Mouse (Mus musculus): ENCODE measurements around the gene BC025920.

The BC025920 gene

GRCm38 (mm10) chr10:81574081-81575056, 31.7 kb upstream of the BC025920 start, which contains the start of gene Tle2:
TSS of gene Tle2 (plus strand) at chr10:81574561.
- DNase-seq: no peak

- peak; percentile 57 to 71 for DNase-seq
Observed at GRCm38 (mm10) chr10:81575208-81575631, 30.9 kb upstream of the BC025920 start.

GRCm38 (mm10) chr10:81575695-81576094, 30.4 kb upstream of the BC025920 start:
- DNase-seq: peak in 1 of 2 experiments; percentile 54

DNA sequence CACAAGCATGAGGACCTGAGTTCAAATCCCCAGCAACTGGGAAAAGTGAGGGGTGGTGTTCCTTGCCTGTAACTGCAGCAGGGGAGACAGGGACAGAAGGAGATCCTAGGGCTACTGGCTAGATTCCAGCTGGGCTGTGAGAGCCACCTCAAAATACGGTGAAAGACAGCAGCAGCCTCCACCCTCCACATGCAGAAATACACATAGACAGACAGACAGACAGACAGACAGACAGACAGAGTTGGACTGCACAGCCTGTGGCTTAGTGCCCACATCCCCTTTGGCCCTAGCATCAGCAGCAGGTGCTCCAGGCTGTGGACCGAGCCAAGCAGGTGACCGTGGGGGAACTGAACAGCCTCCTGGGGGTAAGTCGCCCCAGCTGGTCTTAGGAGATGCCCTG, 26.1 kb upstream of the BC025920 start:
- DNase-seq: no peak

DNA sequence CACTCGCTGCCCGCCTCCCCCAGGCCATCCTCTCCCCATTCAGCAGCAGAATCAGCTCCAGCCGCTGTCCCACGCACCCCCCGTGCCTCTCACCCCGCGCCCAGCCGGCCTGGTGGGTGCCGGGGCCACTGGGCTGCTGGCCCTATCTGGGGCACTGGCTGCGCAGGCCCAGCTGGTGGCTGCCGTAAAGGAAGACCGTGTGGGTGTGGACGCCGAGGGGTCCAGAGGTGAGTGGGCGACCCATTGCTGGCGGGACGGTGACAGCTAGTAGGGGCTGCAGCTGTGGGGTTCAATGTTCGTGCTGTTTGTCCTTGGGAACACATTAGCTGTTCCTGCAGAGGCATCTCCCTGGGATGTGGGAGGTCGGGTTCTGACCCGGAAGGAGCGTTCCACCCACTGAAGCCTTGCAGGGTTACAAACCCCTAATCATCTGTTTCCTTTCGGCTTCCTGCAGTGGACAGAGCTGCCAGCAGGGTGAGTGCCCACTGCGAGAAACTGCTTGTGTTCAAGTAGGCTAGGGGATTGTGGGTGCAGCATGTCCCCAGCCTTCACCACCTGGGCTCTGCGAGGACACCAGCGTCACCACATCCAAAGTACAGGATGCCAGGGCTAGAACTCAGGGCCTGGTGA, 25.5 kb upstream of the BC025920 start:
- DNase-seq: peak in 1 of 2 experiments; percentile 39

GRCm38 (mm10) chr10:81583347-81583746, 22.7 kb upstream of the BC025920 start:
- no peak for DNase-seq

DNA sequence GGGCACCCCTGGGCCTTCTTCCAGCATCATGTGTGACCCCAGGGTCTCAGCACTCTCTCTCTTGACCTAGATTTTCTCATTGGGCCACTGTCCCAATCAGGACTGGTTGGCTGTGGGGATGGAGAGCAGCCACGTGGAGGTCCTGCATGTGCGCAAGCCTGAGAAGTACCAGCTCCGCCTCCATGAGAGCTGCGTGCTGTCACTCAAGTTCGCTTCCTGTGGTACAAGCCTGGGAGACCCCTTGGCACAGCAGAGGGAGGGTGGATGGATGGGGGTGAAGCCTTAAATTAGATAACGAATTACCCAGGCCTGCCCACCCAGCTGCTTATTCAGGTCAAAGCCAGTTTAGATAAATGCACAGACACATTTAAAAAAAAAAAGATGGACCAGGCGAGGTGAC, 17.3 kb upstream of the BC025920 start:
- DNase-seq: no peak

- DNase-seq: no peak
Observed at GRCm38 (mm10) chr10:81591846-81592245, 14.2 kb upstream of the BC025920 start.

DNA sequence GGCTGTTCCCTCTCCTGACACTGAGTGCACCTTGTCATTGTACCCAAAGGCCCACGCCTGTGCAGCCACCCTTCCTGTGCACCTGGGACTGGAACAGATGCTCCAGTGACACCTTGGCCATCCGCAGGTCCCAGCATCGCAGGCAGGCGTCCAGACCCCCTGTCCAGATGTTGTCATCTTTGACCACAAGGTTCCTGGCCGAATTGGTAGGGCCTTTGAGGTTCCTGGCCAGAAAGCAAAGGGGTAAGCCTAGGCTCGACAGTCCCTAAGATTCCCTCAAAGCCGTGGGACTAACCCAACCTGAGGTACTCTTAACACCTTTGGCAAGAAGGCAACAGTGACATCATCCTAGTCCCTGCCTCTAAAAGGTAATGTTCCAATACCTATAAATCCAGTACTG, 13.4 kb upstream of the BC025920 start:
- no peak for DNase-seq

GRCm38 (mm10) chr10:81593223-81593622, 12.8 kb upstream of the BC025920 start:
- DNase-seq: no peak

- no peak for DNase-seq
Observed at GRCm38 (mm10) chr10:81593935-81594334, 12.1 kb upstream of the BC025920 start.

DNA sequence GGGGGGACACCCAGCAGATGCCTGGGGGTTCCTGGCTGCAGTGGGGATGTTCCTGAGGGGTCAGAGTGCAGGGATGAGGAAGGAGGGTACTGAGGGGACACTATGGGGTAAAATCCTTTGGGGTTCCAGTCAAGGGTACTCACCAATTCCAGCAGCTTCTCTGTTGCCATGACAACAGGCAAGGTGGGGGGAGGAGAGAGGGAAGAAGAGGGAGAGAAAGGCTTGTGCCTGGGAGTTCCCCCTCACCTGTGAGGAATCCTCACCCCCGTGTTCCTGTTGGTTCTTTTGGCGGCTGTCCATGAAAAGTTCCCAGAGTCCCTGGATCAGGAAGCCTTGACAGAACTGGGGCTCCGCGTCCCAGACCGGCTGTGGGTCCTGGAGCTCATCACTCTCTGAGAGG, 10.5 kb upstream of the BC025920 start:
- DNase-seq: no peak

GRCm38 (mm10) chr10:81596611-81597010, 9.5 kb upstream of the BC025920 start:
- DNase-seq: no peak

DNA sequence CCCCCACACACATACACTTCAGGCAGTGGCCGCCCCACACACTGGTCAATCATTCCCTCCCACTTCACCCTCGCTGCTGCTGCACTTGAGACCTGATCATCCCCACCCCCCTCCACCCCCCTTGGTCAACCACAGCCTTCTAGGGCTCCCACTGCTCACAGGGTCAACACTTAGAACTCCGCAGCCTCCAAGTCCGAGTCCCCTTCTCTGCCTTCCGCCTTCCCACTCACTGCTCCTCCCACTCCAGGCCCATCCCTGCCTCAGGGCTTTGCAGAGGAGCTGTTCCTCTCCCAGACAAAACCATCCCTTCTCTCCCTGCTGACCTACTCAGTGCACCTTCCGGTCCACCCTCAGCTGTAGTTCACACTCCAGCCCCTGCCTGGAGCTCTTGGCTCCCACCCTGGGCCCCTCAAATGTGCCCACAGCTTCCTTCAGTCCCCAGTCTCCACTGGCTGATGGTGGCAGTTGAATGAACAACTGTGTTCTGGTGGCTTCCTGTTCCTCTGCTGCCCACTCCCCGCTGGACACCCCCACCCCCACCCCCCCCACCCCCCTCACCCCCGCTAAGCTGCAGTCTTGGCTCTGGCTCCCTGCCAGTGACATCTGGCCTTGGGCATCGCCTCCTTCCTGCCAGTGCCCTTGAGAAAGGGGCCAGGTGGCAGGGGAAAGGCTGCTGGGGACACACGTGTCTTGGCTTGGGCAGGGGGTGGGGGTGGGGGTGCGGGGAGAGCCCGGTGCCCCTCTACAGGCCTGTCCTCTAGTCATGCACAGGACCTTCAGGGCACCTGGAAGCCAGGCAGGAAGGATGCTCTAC, 8.7 kb upstream of the BC025920 start:
- peak in 1 of 2 experiments; percentile 36 for DNase-seq

DNA sequence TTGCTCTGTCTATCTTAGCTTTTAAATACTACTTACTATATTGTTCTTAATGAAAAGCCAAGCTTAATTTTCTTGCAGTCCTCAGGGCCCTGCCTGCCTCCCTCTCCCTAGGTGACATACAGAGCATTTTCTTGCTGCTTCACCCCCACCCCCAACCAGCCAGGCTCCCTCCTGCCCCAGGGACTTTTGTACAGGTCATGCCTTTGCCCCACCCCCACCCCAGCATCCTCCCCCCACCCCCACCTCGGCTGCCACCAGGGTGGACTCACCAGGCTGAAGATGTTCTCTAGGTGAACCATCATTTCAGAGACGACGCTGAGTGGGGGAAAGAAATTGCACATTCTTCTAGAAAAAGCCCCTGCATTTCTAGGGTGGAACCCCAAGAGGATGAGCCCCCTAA, 7.7 kb upstream of the BC025920 start:
- DNase-seq: no peak

DNA sequence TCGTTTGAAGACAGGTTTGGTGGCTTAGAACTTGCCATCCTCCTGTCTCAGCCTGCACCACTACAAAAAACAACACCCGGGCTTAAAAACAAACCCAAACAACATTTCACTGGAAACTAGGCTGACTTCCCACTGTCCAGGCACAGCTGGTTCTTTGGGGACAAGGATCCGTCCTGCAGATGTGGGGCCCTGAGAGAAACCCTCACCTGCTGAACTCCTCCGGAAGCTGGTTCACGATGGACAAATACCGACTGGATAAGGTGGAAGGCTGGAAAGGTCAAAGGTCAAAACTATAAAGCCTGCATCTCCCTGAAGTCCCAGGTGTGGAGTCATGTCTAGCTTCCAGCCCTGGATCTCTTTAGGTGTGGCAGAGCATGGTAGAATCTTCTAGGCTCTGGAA, 7.2 kb upstream of the BC025920 start:
- DNase-seq: no peak

- DNase-seq: no peak
Observed at GRCm38 (mm10) chr10:81599630-81600029, 6.4 kb upstream of the BC025920 start.

GRCm38 (mm10) chr10:81600096-81600495, 6.0 kb upstream of the BC025920 start:
- no peak for DNase-seq

- DNase-seq: peak; percentile 97 to 98
Observed at GRCm38 (mm10) chr10:81600738-81601203, 5.3 kb upstream of the BC025920 start, which contains the start of gene Tle6. TSS of gene Tle6 (minus strand) at chr10:81601073.

- DNase-seq: no peak
Observed at GRCm38 (mm10) chr10:81601396-81601905, 4.6 kb upstream of the BC025920 start.

- peak; percentile 18 to 45 for DNase-seq
Observed at GRCm38 (mm10) chr10:81602741-81603151, 3.3 kb upstream of the BC025920 start.
